Mouse (Mus musculus) forebrain, postnatal 0 days (tissue): ENCODE measurements around the gene Sgip1. TPM values are rescaled to one million over a fixed set of nuclear protein-coding genes. Genes with fewer than 3 reads are reported as not detected.

ENCODE experiments used
- ATAC-seq: fragments of 200-750 bp; cut with Nextera tagmentation; 2 replicates; pipeline ENCODE4 v1.8.0; 2017; ENCODE audit warnings: mild to moderate bottlenecking, moderate library complexity
- DNase-seq: peaks from one replicate; pipeline ENCODE4 v3.0.0-alpha.2; 2015
- H3K27ac ChIP-seq: fragments of 300-500 bp; sonication (generic); 2 replicates; pipeline ENCODE4 v1.5.1; 2014; ENCODE audit warnings: low read depth, mild to moderate bottlenecking, antibody characterized with exemption, low read length, moderate library complexity, mixed read lengths
- H3K27me3 ChIP-seq: fragments of 300-500 bp; sonication (generic); 2 replicates; pipeline ENCODE4 v1.6.1; 2014; ENCODE audit warnings: mild to moderate bottlenecking, low read length, mixed read lengths; ENCODE audit not compliant: insufficient read depth
- H3K36me3 ChIP-seq: fragments of 300-500 bp; sonication (generic); 2 replicates; pipeline ENCODE4 v1.6.1; 2014; ENCODE audit warnings: mild to moderate bottlenecking, moderate library complexity; ENCODE audit not compliant: insufficient read depth
- H3K4me1 ChIP-seq: fragments of 300-500 bp; sonication (generic); 2 replicates; pipeline ENCODE4 v1.6.1; 2014; ENCODE audit warnings: antibody characterized with exemption; ENCODE audit not compliant: insufficient read depth
- H3K4me2 ChIP-seq: fragments of 300-500 bp; sonication (generic); 2 replicates; pipeline ENCODE4 v1.6.1; 2014; ENCODE audit warnings: low read depth, mild to moderate bottlenecking, moderate library complexity
- H3K4me3 ChIP-seq: fragments of 300-500 bp; sonication (generic); 2 replicates; pipeline ENCODE4 v1.5.1; 2014; ENCODE audit warnings: low read depth, low read length, mixed read lengths
- H3K9ac ChIP-seq: fragments of 300-500 bp; sonication (generic); 2 replicates; pipeline ENCODE4 v1.6.1; 2014; ENCODE audit warnings: mild to moderate bottlenecking
- H3K9me3 ChIP-seq: fragments of 300-500 bp; sonication (generic); 2 replicates; pipeline ENCODE4 v1.6.1; 2016; ENCODE audit warnings: low read length
- CTCF ChIP-seq: sonication (generic); IDR thresholded peaks from 2 replicates; pipeline ENCODE4 v1.5.1; 2016; ENCODE audit warnings: antibody characterized with exemption, control low read depth, low read depth
- WGBS: fragments of 180-500 bp; shearing (Covaris S2); extraction: QIAGEN DNeasy Blood & Tissue Kit; methylation state at CpG from one replicate; pipeline ENCODE4 v1.1.7; 2014; 5-methylcytosine and 5-hydroxymethylcytosine counted together
- polyA plus RNA-seq: library from polyadenylated mRNA; unstranded; fragments of >200 nt; fragmentation: Nextera tagmentation; extraction: Ambion mirVana; gene quantifications from 2 replicates; pipeline ENCODE4 v1.2.1, GENCODE M21; 2015
- total RNA-seq: library from RNA; depleted of rRNA; stranded (reverse); fragments of >200 nt; gene quantifications from 2 replicates; pipeline ENCODE4 v1.2.3, GENCODE M21; 2014

Gene Sgip1
- total and polyA plus RNA-seq, 2 experiments from 2014 or later = 59.4 to 61.4 TPM

- no peaks in the 10 kb centered on the region for H3K27me3 ChIP-seq
- no peak overlapping the region for H3K4me2 ChIP-seq
- H3K27ac ChIP-seq = no peak overlapping the region
- H3K9ac ChIP-seq = no peak overlapping the region
- H3K9me3 ChIP-seq = no peaks in the 10 kb centered on the region
- ATAC-seq = no peak
- H3K4me3 ChIP-seq = no peak overlapping the region
- WGBS = 94% methylated on average over 4 of the region's 4 CpGs
- TF ChIP-seq CTCF = no peak
- no peaks in the 10 kb centered on the region for H3K4me1 ChIP-seq
- no peak for DNase-seq
- no peaks in the 10 kb centered on the region for H3K36me3 ChIP-seq
Measured at GRCm38 (mm10) chr4:102801936-102802335, 60.8 kb downstream of the Sgip1 start.

GRCm38 (mm10) chr4:102804611-102805010 is 63.5 kb downstream of the Sgip1 start:
- H3K27ac ChIP-seq = no peak overlapping the region
- ATAC-seq (peak; percentile 91), DNase-seq (peak; percentile 34)
- H3K9me3 ChIP-seq = no peaks in the 10 kb centered on the region
- no peak overlapping the region for H3K4me2 ChIP-seq
- no peaks in the 10 kb centered on the region for H3K36me3 ChIP-seq
- no peaks in the 10 kb centered on the region for H3K27me3 ChIP-seq
- H3K4me3 ChIP-seq = no peak overlapping the region
- 42% methylated on average over 5 of the region's 5 CpGs for WGBS
- no peaks in the 10 kb centered on the region for H3K4me1 ChIP-seq
- H3K9ac ChIP-seq = no peak overlapping the region
- TF ChIP-seq CTCF = no peak

GRCm38 (mm10) chr4:102806987-102807386 is 65.9 kb downstream of the Sgip1 start:
- Histone ChIP-seq H3K4me2 (no peak overlapping the region), H3K36me3 (no peaks in the 10 kb centered on the region), H3K4me1 (no peaks in the 10 kb centered on the region), H3K4me3 (no peak overlapping the region), H3K27ac (no peak overlapping the region), H3K9ac (no peak overlapping the region), H3K9me3 (no peaks in the 10 kb centered on the region), H3K27me3 (no peaks in the 10 kb centered on the region)
- DNase-seq = no peak
- 91% methylated on average over 3 of the region's 3 CpGs for WGBS
- ATAC-seq = no peak
- TF ChIP-seq CTCF = no peak

GRCm38 (mm10) chr4:102808258-102808657 is 67.2 kb downstream of the Sgip1 start:
- DNase-seq = no peak
- Histone ChIP-seq H3K4me2 (no peak overlapping the region), H3K9ac (no peak overlapping the region), H3K4me1 (no peaks in the 10 kb centered on the region), H3K4me3 (no peak overlapping the region), H3K9me3 (no peaks in the 10 kb centered on the region), H3K36me3 (no peaks in the 10 kb centered on the region), H3K27ac (no peak overlapping the region), H3K27me3 (no peaks in the 10 kb centered on the region)
- no peak for ATAC-seq
- TF ChIP-seq CTCF = no peak

- ATAC-seq = no peak
- Histone ChIP-seq H3K27ac (no peak overlapping the region), H3K4me3 (no peak overlapping the region), H3K9ac (no peak overlapping the region), H3K4me1 (no peaks in the 10 kb centered on the region), H3K36me3 (no peaks in the 10 kb centered on the region), H3K4me2 (no peak overlapping the region), H3K27me3 (no peaks in the 10 kb centered on the region), H3K9me3 (no peaks in the 10 kb centered on the region)
- DNase-seq = no peak
- WGBS = 68% methylated on average over 4 of the region's 4 CpGs
- TF ChIP-seq CTCF = no peak
Measured at GRCm38 (mm10) chr4:102809296-102809695, 68.2 kb downstream of the Sgip1 start.

GRCm38 (mm10) chr4:102810277-102810676 is 69.2 kb downstream of the Sgip1 start:
- H3K27ac ChIP-seq = no peak overlapping the region
- WGBS = 92% methylated on average over 1 of the region's 1 CpGs
- H3K36me3 ChIP-seq = no peaks in the 10 kb centered on the region
- TF ChIP-seq CTCF = no peak
- H3K4me3 ChIP-seq = no peak overlapping the region
- no peaks in the 10 kb centered on the region for H3K27me3 ChIP-seq
- H3K9me3 ChIP-seq = no peaks in the 10 kb centered on the region
- H3K4me2 ChIP-seq = no peak overlapping the region
- no peaks in the 10 kb centered on the region for H3K4me1 ChIP-seq
- ATAC-seq (no peak), DNase-seq (no peak)
- H3K9ac ChIP-seq = no peak overlapping the region

- H3K9me3 ChIP-seq = no peaks in the 10 kb centered on the region
- DNase-seq (no peak), ATAC-seq (no peak)
- H3K27me3 ChIP-seq = no peaks in the 10 kb centered on the region
- no peak for TF ChIP-seq CTCF
- H3K36me3 ChIP-seq = no peaks in the 10 kb centered on the region
- H3K4me1 ChIP-seq = no peaks in the 10 kb centered on the region
- H3K4me3 ChIP-seq = no peak overlapping the region
- H3K27ac ChIP-seq = no peak overlapping the region
- no peak overlapping the region for H3K4me2 ChIP-seq
- no peak overlapping the region for H3K9ac ChIP-seq
- WGBS = 62% methylated on average over 9 of the region's 9 CpGs
Measured at GRCm38 (mm10) chr4:102811007-102811805, 70.1 kb downstream of the Sgip1 start.
